ENCODE assay signal across 10 mouse cellular contexts in the genomic region with DNA sequence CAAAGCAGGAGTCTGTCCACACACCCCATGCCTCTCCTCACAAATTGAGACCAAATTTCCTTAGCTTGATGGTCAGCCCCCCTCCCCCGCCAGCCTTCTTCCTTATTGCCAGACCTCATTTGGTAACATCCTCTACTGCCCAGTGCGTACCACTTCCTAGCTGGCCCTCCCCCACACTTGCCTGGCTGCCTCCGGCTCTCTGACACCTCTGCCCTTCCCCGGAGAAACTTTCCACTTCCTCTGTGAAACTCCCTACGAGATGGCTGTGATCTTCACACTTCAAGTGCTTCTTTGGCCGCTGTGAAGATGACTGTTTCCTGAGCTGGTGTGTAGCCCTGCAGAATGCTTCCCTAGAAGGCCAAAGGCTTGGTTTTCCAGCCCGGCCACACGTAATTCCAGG. TPM values are rescaled to one million over a fixed set of nuclear protein-coding genes. Genes with fewer than 3 reads are reported as not detected.
DNase-seq lines count a peak whose midpoint lies in the region; ATAC-seq and TF ChIP-seq lines count a peak whose summit lies in the region.
"Had no signal": no experiment of that assay in that cellular context is flagged by ENCODE, and none has a peak within 500 bp of the region (broad histone marks: within the 10 kb centered on the region; RNA-seq: fewer than 3 reads in every experiment).

No protein-coding gene starts in this region.

- H3K4me2 ChIP-seq in hindbrain, embryonic 11.5 days (replicated peaks; ENCODE audit: low read depth, low read length): no peak overlapping the region
- H3K4me2 ChIP-seq: neural tube, embryonic 13.5 days had no signal

- peak overlapping the region; percentile 96 for H3K27ac ChIP-seq in thymus, adult 2 months (ENCODE audit: control insufficient read depth, insufficient read depth, low read length)
- no peak overlapping the region for H3K27ac ChIP-seq in hindbrain, embryonic 11.5 days (ENCODE audit: low read depth, low read length)
- H3K27ac ChIP-seq: neural tube, embryonic 13.5 days had no signal

- 0 out of 2 replicates have a peak, but pooled peaks have one; percentile 10 for TF ChIP-seq CTCF in thymus, adult 2 months (IDR thresholded peaks at IDR 0.05; ENCODE audit: borderline replicate concordance, control insufficient read depth, extremely low read depth, insufficient read depth, low read length, poor library complexity)

- H3K4me1 ChIP-seq in thymus, adult 2 months (replicated peaks; ENCODE audit: control insufficient read depth, insufficient read depth, low read length): peaks cover 54% of the 10 kb centered on the region
- H3K4me1 ChIP-seq in hindbrain, embryonic 11.5 days (replicated peaks; ENCODE audit: control insufficient read depth, insufficient read depth, low read length): no peaks in the 10 kb centered on the region

- no peak overlapping the region for H3K9ac ChIP-seq in hindbrain, embryonic 11.5 days (ENCODE audit: low read depth, low read length)
- H3K9ac ChIP-seq: neural tube, embryonic 13.5 days had no signal

- H3K36me3 ChIP-seq in thymus, adult 2 months (ENCODE audit: control insufficient read depth, insufficient read depth, low read length): no peaks in the 10 kb centered on the region
- H3K36me3 ChIP-seq in hindbrain, embryonic 11.5 days (ENCODE audit: control insufficient read depth, insufficient read depth, low read length): no peaks in the 10 kb centered on the region
- H3K36me3 ChIP-seq: neural tube, embryonic 13.5 days had no signal

- H3K9me3 ChIP-seq in hindbrain, embryonic 11.5 days (ENCODE audit: control insufficient read depth, low read length): no peaks in the 10 kb centered on the region
- H3K9me3 ChIP-seq: neural tube, embryonic 13.5 days had no signal

- no peaks in the 10 kb centered on the region for H3K27me3 ChIP-seq in thymus, adult 2 months (ENCODE audit: control insufficient read depth, insufficient read depth, low read length)
- H3K27me3 ChIP-seq in hindbrain, embryonic 11.5 days (ENCODE audit: control insufficient read depth, insufficient read depth, low read length): no peaks in the 10 kb centered on the region
- H3K27me3 ChIP-seq: neural tube, embryonic 13.5 days; Patski had no signal

- peak; percentile 75 for DNase-seq in layer of hippocampus, adult 11-12 months (ENCODE audit: low spot score)
- DNase-seq in layer of hippocampus, postnatal 25 days (ENCODE audit: extremely low spot score in 1 of 2, low spot score in 1 of 2): no peak
- DNase-seq in lung, postnatal 14 days: peak; percentile 47
- peak; percentile 87 for DNase-seq in thymus, adult 2 months
- DNase-seq in urinary bladder, postnatal 36 days (ENCODE audit: low spot score in 2 of 2): no peak
- DNase-seq in layer of hippocampus, postnatal 14 days (ENCODE audit: low spot score in 2 of 2): no peak
- no peak for DNase-seq in hindbrain, embryonic 11.5 days (ENCODE audit: low spot score)

- H3K4me3 ChIP-seq in thymus, adult 2 months (ENCODE audit: control insufficient read depth, insufficient read depth, low read length): no peak overlapping the region
- H3K4me3 ChIP-seq in hindbrain, embryonic 11.5 days (ENCODE audit: low read depth, low read length): no peak overlapping the region
- H3K4me3 ChIP-seq: neural tube, embryonic 13.5 days had no signal

- TF ChIP-seq POLR2A in thymus, adult 2 months (IDR thresholded peaks at IDR 0.05; ENCODE audit: control insufficient read depth, extremely low read depth, insufficient read depth, low read length, poor library complexity): 0 out of 2 replicates have a peak, but pooled peaks have one; percentile 24

- ATAC-seq in granulocyte monocyte progenitor cell, adult 5-6 weeks (replicated peaks; ENCODE audit: poor library complexity, severe bottlenecking): peak; percentile 70
- no peak for ATAC-seq in hindbrain, embryonic 11.5 days (ENCODE audit: low FRiP score)
- ATAC-seq: Patski had no signal

- 3% methylated on average over 8 of the region's 8 CpGs for WGBS in thymus, adult 2 months
- WGBS in hindbrain, embryonic 11.5 days: 74% methylated on average over 8 of the region's 8 CpGs

RNA-seq across cellular contexts. Expression of a gene that starts 3.7 kb away (rescaled TPM):
- 10 to 100 TPM; 24.0 to 32.1 TPM for total RNA-seq in layer of hippocampus, postnatal 25 days (2021)
- total RNA-seq in granulocyte monocyte progenitor cell, adult 5-6 weeks (2014; fragmentation: Nextera tagmentation): 14.4 and 30.2 TPM in 2 replicates
- 4.8 and 11.2 TPM in 2 replicates for total RNA-seq in granulocyte monocyte progenitor cell, adult 5-6 weeks (2017)
- 91.3 and 120 TPM in 2 replicates for polyA plus RNA-seq in thymus, adult 2 months (2012; rRNA removed)
- 10 to 100 TPM; 22.0 to 24.2 TPM for total RNA-seq in layer of hippocampus, postnatal 14 days (2021)
- polyA plus RNA-seq in hindbrain, embryonic 11.5 days (2014; fragmentation: Nextera tagmentation; extraction: Ambion mirVana): 5.7 and 5.8 TPM in 2 replicates

RNA-seq across cellular contexts. Expression of a gene that starts 3.7 kb away (rescaled TPM):
- total RNA-seq in layer of hippocampus, postnatal 25 days (2021): 1 to 10 TPM; 1.6 TPM
- total RNA-seq in granulocyte monocyte progenitor cell, adult 5-6 weeks (2014; fragmentation: Nextera tagmentation): 240 and 247 TPM in 2 replicates
- 259 and 330 TPM in 2 replicates for total RNA-seq in granulocyte monocyte progenitor cell, adult 5-6 weeks (2017)
- 355 and 480 TPM in 2 replicates for polyA plus RNA-seq in thymus, adult 2 months (2012; rRNA removed)
- total RNA-seq in layer of hippocampus, postnatal 14 days (2021): 1 to 10 TPM in 1 of 2 experiments, under 1 TPM in 1; 0.86 to 1.5 TPM
- 4.5 and 5.1 TPM in 2 replicates for polyA plus RNA-seq in hindbrain, embryonic 11.5 days (2014; fragmentation: Nextera tagmentation; extraction: Ambion mirVana)
- polyA plus RNA-seq: Patski had no signal

RNA-seq across cellular contexts. Expression of a gene that starts 30.0 kb away (rescaled TPM):
- total RNA-seq in layer of hippocampus, postnatal 25 days (2021): 100 to 1,000 TPM; 281 to 297 TPM
- 841 and 871 TPM in 2 replicates for total RNA-seq in granulocyte monocyte progenitor cell, adult 5-6 weeks (2014; fragmentation: Nextera tagmentation)
- total RNA-seq in granulocyte monocyte progenitor cell, adult 5-6 weeks (2017): 333 and 394 TPM in 2 replicates
- 1,368 and 1,549 TPM in 2 replicates for polyA plus RNA-seq in thymus, adult 2 months (2012; rRNA removed)
- 100 to 1,000 TPM; 271 to 295 TPM for total RNA-seq in layer of hippocampus, postnatal 14 days (2021)
- polyA plus RNA-seq in hindbrain, embryonic 11.5 days (2014; fragmentation: Nextera tagmentation; extraction: Ambion mirVana): 337 and 396 TPM in 2 replicates

RNA-seq across cellular contexts. Expression of a gene that starts 38.0 kb away (rescaled TPM):
- 1 to 10 TPM; 1.2 to 1.6 TPM for total RNA-seq in layer of hippocampus, postnatal 25 days (2021)
- total RNA-seq in granulocyte monocyte progenitor cell, adult 5-6 weeks (2014; fragmentation: Nextera tagmentation): 0.38 and 1.3 TPM in 2 replicates
- total RNA-seq in granulocyte monocyte progenitor cell, adult 5-6 weeks (2017): not detected in 2 replicates
- polyA plus RNA-seq in thymus, adult 2 months (2012; rRNA removed): 4.4 and 5.7 TPM in 2 replicates
- total RNA-seq in layer of hippocampus, postnatal 14 days (2021): 1 to 10 TPM; 1.2 to 2.2 TPM
- polyA plus RNA-seq in hindbrain, embryonic 11.5 days (2014; fragmentation: Nextera tagmentation; extraction: Ambion mirVana): 1.4 and 1.8 TPM in 2 replicates

RNA-seq across cellular contexts. Expression of a gene that starts 45.0 kb away (rescaled TPM):
- total RNA-seq in layer of hippocampus, postnatal 25 days (2021): not detected
- total RNA-seq in granulocyte monocyte progenitor cell, adult 5-6 weeks (2014; fragmentation: Nextera tagmentation): not detected in 2 replicates
- total RNA-seq in granulocyte monocyte progenitor cell, adult 5-6 weeks (2017): not detected in 2 replicates
- polyA plus RNA-seq in thymus, adult 2 months (2012; rRNA removed): 4.9 and 5.3 TPM in 2 replicates
- not detected for total RNA-seq in layer of hippocampus, postnatal 14 days (2021)
- not detected in 2 replicates for polyA plus RNA-seq in hindbrain, embryonic 11.5 days (2014; fragmentation: Nextera tagmentation; extraction: Ambion mirVana)
- polyA plus RNA-seq: neural tube, embryonic 13.5 days; Patski had no signal

Comparison
In these comparisons a context has a peak if more than half of its experiments do, and no peak if none do; other contexts are left out.
1. DNase-seq: peak in layer of hippocampus, adult 11-12 months (single experiment), lung, postnatal 14 days (single experiment) and thymus, adult 2 months (single experiment); none in layer of hippocampus, postnatal 25 days (0 of 2), urinary bladder, postnatal 36 days (0 of 2), layer of hippocampus, postnatal 14 days (0 of 2) and hindbrain, embryonic 11.5 days (single experiment).
2. RNA of a gene that starts 3.7 kb away (total RNA-seq): 240 to 330 TPM in granulocyte monocyte progenitor cell, adult 5-6 weeks; 1.6 TPM in layer of hippocampus, postnatal 25 days and 0.86 to 1.5 TPM in layer of hippocampus, postnatal 14 days; every median in the first group is over 10 times any median in the second.